Mouse (Mus musculus): ENCODE results near the gene Anxa11.
A peak's percentile ranks its signal among the peaks of the same experiment; 100 is the strongest.
"Not testable (repeated sequence)": the region's sequence is repeated elsewhere in the genome, so short reads cannot be mapped to it uniquely, and the experiment has no call there.

Gene Anxa11

GRCm38 (mm10) chr14:25841991-25842687, at the start of gene Anxa11:
Gene Anxa11, plus strand, starts transcription at chr14:25842156.
- DNase-seq (ENCODE audit: low spot score in 2 of 2) = peak; percentile 79 to 88

DNA sequence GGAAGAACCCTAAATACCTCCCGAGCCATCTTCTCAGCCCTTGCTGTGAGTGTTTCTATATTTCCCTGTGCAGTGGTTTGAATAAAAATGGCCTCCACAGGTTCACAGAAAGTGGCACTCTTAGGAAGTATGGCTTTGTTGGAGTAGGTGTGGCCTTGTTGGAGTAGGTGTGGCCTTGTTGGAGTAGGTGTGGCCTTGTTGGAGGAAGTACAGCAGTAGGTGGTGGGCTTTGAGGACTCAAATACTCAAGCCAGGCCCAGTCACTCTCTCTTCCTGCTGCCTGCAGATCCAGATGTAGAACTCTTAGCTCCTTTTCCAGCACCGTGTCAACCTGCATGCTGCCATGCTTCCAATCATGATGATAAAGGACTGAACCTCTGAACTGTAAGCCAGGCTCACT, 47.6 kb upstream of the Anxa11 start:
- no peak for DNase-seq (ENCODE audit: low spot score in 2 of 2)

- no peak for DNase-seq (ENCODE audit: low spot score in 2 of 2)
Observed at GRCm38 (mm10) chr14:25795067-25795466, 46.9 kb upstream of the Anxa11 start.

GRCm38 (mm10) chr14:25795561-25796174, 46.3 kb upstream of the Anxa11 start:
- DNase-seq (ENCODE audit: low spot score in 2 of 2) = no peak

DNA sequence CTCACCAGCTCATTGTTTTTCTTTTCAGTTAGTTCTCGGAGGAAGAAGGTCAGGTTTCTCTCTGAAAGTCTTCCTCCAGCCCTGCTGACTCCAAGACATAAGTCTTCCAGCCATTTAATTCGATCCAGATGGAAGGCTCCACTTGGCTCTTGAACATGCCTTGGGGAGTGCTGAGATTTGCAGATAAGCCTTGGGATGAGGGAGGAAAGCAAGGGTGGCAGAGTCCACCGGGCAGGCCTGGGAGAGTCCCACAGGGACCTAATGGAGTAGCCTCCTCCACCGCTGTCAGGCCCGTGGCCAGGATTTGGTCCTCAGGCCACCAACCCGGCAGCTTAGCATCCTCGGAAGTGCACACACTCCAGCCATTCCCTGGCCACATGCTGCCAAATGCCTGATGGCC, 45.3 kb upstream of the Anxa11 start:
- DNase-seq (ENCODE audit: low spot score in 2 of 2) = no peak

- DNase-seq (ENCODE audit: low spot score in 2 of 2) = peak; percentile 53 to 70
Observed at GRCm38 (mm10) chr14:25800166-25800960, 41.6 kb upstream of the Anxa11 start.

- DNase-seq (ENCODE audit: low spot score in 2 of 2) = no peak
Observed at GRCm38 (mm10) chr14:25802511-25802910, 39.4 kb upstream of the Anxa11 start.

- no peak for DNase-seq (ENCODE audit: low spot score in 2 of 2)
Observed at GRCm38 (mm10) chr14:25803246-25803809, 38.6 kb upstream of the Anxa11 start.

- no peak for DNase-seq (ENCODE audit: low spot score in 2 of 2)
Observed at GRCm38 (mm10) chr14:25805871-25806270, 36.1 kb upstream of the Anxa11 start.

- no peak for DNase-seq (ENCODE audit: low spot score in 2 of 2)
Observed at GRCm38 (mm10) chr14:25806561-25806960, 35.4 kb upstream of the Anxa11 start.

DNA sequence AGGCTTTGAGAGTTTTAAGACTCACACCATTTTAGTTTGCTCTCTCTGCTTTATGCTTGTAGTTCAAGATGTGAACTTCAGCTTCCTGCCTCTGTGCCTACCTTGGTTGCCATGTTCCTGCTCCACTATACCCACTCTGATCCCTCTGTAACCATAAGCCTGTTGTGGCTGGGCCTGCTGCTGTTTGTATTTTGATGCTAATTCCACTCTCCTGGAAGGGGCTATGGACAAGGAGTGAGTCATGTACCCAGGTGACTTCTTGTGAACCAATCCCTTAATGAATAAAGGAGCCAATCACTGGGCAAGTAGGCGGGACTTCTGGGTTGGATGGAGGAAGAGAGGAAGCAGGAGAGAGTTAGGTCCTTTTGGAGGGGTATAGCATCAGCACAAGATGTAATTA, 30.9 kb upstream of the Anxa11 start:
- not testable (repeated sequence) for DNase-seq (ENCODE audit: low spot score in 2 of 2)

GRCm38 (mm10) chr14:25814140-25814539, 27.8 kb upstream of the Anxa11 start:
- no peak for DNase-seq (ENCODE audit: low spot score in 2 of 2)

DNA sequence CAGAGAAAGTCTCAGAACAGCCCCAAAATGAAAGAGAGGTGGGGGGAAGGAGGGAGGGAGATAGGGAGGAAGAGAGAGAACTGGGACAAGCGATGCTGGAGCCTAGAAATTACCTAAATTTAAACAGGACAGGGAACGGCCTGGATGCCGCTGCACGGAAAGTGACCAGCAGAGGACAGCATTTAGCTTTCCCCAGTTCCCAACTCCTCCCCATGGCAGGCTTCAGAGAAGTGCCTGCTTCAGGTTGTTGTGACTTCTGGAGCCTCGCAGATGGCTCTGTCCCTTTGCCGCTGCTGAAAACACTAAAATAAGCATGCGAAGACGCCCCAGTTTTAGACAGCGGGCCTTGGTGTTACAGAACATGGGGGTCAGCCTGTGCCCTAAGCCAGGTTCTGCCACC, 25.5 kb upstream of the Anxa11 start:
- peak; percentile 19 to 39 for DNase-seq (ENCODE audit: low spot score in 2 of 2)

- DNase-seq (ENCODE audit: low spot score in 2 of 2) = no peak
Observed at GRCm38 (mm10) chr14:25822584-25822983, 19.4 kb upstream of the Anxa11 start.

- DNase-seq (ENCODE audit: low spot score in 2 of 2) = no peak
Observed at GRCm38 (mm10) chr14:25824995-25825394, 17.0 kb upstream of the Anxa11 start.

- DNase-seq (ENCODE audit: low spot score in 2 of 2) = no peak
Observed at GRCm38 (mm10) chr14:25825880-25826626, 15.9 kb upstream of the Anxa11 start.

DNA sequence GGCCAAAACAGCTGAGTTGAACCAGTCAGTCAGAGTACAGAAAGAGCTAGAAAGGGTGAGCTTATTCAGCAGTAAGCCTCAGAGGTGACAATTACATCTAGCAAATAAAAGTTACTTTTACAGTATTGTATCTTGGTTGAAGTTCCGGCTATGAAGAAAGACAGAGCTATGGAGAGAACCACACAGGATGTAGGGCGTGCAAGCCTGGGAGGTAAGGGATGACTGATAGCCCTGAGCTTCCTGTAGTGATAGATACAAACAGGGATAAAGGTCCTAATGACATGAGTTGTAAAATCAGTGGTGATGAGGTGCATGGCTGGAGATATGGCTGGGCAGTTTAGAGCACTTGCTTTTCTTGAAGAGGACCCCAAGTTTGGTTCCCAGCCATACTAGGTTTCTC, 15.1 kb upstream of the Anxa11 start:
- DNase-seq (ENCODE audit: low spot score in 2 of 2) = no peak

DNA sequence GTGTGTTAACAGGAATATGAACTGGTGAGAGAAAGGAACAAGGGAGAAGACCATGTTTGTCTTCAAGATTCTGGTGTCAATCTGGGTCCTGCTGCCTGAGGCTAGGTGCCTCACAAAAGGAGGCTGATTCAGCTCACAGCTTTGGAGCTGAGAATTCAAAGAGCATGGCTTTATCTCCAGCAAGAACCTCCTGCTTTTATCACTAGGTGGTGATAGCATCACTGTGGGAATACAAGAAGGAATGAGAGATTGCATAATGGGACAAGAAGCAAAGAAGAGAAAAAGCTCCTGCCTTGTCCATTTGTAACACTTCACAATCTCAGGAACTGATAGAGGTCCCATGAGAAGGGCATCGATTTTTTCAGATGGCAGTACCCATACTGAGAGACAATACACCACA, 10.6 kb upstream of the Anxa11 start:
- no peak for DNase-seq (ENCODE audit: low spot score in 2 of 2)

- peak; percentile 62 to 73 for DNase-seq (ENCODE audit: low spot score in 2 of 2)
Observed at GRCm38 (mm10) chr14:25832301-25832700, 9.7 kb upstream of the Anxa11 start.

- no peak for DNase-seq (ENCODE audit: low spot score in 2 of 2)
Observed at GRCm38 (mm10) chr14:25838411-25838810, 3.5 kb upstream of the Anxa11 start.

- DNase-seq (ENCODE audit: low spot score in 2 of 2) = no peak
Observed at GRCm38 (mm10) chr14:25839791-25840190, 2.2 kb upstream of the Anxa11 start.

GRCm38 (mm10) chr14:25840961-25841360, 995 bp upstream of the Anxa11 start:
- DNase-seq (ENCODE audit: low spot score in 2 of 2) = no peak
